Mouse (Mus musculus) NIH3T3 (cell line): ENCODE data around the gene Scnn1g.

Source experiments
- DNase-seq: peaks from one replicate; pipeline ENCODE4 v3.0.0-alpha.2; 2012; ENCODE audit warnings: low read depth

Scnn1g gene

DNA sequence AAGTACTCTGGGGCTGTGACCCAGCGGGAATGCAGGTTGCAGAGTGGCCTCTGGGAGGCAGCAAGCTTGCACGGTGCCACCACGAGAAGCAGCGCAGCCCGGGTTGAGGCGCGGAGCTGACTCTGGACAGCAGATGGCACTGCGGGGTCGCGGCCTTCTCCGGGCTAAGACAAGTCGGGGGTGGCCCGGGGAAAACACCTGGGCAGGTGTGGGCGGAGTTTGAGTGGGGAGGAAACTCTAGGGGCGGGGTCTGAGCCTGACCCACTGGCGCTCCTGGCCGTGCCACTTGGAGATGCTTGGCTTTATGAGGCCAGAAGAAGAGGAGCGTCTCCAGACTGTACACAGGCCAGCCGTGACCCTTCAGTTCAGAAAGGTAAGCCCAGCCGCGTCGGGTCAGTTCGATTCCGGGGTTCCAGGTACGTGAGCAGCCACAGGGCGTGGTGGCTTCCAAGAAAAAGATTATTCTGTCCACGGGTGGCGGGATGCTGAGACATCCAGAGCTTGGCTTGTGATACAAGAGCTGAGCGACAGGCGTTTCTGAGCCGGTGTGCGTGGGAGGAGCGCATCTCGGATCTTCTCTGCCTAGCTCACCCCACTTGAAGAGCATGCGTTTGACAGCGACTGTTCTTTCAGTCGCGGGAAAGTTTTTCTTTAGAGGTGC lies at the start of gene Scnn1g:
Gene Scnn1g (plus strand): TSS at position 309 of the 661 bp plus-strand sequence.
- peak; percentile 82 for DNase-seq

DNA sequence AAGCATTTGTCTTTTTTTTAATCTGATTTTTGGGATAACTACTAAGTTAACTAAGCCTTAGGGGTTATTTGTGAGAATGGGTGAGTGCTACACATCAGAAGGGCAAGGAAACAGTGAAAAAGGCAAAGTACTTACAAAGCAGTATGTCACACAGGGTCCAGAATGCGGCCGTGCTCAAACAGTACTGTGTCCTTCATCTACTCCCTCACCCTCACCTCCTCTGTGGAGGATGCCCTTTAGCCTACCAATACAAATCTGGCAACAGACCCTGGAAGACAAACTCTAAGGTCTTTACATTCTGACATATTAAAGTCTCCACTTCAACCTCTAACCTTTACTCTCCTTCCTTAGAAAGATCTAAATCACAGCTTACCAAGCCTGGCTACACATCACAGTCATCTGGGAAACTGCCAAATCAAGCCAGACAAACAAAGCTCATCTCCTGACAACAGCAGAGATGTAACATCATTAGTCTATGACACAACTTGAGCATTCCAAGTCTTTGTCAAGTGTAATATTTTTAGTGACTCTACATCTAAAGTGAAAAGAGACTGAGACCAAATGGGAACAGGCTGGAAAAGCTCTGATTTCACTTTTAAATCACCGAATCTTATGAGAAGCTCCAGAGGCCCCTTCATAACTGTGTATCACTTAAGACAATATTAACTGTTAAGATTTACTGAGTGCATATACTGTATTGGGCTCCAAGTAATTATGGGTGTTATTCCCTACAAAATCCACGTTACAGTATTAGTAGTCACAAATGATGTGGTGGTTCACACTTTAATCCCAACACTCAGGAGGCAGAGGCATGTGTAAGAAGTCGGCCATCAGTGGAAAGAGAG lies 48.9 kb upstream of the Scnn1g start:
- DNase-seq, result no peak

DNA sequence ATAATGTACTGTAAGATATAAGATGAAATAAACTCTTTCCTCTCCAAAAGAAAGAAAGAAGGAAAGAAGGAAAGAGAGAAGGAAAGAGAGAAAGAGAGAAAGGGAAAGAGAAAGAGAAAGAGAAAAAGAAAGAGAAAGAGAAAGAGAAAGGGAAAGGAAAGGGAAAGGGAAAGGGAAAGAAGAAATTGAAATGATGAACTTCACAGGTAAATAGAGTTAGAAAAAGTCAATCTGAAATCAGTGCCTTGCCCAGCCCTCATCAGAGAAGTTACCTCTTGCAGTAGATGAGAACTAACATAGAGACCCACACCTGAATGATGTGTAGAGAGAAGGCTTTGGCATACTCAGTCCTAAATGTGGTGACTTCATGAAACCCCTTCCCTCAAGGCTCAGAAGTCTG lies 44.9 kb upstream of the Scnn1g start:
- no peak for DNase-seq

DNA sequence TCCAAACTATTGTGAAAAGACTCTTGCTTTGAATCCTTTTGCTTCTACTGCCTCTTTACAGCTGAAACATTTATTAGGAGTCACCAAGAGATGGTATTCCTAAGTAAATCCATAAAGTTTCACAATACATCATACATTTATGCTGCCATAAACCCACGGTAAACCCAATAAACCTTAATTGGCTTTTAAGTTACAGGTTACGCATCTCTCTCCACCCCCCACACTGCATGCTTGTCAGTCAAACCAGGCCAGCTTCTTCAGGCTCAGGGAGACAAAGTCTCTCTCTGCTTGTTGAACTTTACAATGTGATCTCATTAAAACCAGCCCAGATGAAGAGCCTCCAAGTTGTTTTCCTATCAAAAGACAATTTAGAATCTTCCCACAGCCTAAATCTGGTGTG lies 42.5 kb upstream of the Scnn1g start:
- no peak for DNase-seq

DNA sequence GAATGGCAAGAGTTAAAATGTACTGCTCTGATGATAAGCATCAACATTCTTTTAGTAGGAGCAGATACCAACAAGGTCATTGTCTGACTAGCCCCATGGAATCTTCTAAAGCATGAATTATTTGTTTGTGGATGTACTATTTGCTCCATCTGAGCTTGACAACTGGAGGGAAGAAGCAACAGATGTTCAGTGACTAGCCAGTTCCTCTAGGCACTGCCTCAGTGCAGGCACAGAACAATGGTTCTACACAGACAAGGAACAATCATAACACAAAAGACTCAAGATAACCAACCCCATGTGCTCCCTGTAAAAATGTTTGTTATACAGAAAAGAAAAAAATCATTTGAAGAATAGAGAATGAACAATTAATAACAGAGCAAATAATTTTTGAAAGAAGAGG lies 37.1 kb upstream of the Scnn1g start:
- DNase-seq, result no peak

DNA sequence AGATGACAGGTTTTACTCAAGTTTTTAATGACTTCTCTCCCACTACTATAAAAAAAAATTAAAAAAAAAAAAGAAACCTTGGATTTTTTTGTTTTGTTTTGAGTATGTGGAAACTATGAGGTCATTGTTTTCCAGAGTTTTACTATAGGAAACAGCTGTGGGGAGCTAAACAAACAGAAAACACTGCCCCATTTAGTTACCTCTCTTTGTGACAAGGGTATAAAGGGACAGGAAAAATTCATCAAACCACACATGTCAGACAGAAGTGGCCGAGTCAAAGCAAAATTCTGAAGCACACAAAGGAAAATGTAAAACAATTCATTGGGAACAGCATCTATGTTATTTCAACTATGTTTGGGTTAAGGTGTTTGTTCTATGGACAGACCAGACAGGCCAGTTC lies 36.7 kb upstream of the Scnn1g start:
- no peak for DNase-seq

DNA sequence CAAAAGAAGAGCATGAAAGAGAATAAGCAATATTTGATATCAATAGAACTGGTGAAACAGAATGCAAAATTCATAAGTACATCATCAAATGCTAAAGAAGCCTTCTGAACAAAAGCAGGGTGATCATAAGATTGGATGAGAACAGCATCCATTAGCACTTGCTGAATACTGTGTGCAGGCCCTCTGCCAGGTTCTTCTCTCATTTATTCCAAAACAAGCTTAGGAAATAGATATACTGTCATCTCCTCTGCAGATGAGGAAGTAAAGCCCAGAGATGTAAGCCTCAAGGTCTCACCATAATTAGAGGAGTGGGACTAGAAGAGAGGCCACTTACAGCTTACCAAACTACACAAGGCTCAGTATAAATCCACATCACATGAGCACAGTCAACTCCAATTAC lies 35.1 kb upstream of the Scnn1g start:
- no peak for DNase-seq

DNA sequence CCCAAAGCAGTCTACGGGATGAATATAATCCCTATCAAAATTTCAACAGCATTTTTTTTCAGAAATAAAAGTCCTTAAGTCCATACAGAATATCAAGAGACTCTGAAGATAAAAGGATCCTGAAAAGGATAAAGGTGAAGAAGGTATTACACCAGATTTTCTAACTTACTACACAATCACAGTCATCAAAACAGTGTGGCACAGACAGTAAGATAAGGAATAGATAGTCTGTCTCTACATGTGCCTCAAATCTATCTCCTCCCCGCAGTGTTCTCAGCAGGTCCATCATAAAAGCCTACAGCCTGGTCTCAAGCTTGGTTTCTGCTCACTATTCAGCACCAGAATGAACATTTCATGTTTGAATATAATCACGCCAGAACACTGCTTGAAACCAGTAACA lies 33.8 kb upstream of the Scnn1g start:
- no peak for DNase-seq

DNA sequence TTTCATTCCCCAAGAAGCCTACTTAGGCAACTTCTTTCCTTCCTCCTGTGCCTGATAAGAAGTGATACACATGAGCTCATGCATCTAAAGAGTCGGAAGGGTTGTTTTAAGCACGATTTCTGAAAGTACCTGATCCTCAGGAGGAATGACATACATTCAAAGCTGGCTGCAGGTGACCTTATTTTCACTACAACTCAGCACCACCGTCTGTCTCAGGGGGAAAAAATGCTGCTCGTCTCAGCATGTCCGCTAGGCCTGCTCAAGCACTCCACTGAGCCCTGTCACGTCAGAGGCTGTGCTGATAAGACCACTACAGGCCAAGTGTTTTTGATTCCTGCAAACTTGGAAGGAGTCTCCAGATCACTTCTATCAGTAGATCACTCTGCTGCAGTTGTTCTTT lies 32.3 kb upstream of the Scnn1g start:
- DNase-seq, result no peak

DNA sequence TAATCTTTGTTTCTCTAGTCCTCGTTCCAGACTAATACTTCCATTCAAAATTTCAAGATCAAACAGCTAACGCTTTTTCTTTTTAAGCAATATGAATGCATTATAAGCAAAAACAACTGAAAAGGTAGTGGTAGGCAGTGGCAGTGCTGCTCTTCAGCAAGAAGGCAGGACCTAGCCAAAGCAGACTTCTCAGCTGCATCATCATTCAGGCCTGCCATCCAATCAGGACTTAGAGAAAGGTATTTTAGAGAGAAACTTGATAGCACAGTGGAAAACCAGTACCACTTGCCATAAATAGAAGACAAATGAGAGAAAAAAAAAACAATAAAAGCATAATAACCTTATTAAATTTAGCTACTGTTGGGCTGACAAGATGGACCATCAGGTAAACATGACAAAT lies 29.2 kb upstream of the Scnn1g start:
- peak; percentile 40 for DNase-seq

DNA sequence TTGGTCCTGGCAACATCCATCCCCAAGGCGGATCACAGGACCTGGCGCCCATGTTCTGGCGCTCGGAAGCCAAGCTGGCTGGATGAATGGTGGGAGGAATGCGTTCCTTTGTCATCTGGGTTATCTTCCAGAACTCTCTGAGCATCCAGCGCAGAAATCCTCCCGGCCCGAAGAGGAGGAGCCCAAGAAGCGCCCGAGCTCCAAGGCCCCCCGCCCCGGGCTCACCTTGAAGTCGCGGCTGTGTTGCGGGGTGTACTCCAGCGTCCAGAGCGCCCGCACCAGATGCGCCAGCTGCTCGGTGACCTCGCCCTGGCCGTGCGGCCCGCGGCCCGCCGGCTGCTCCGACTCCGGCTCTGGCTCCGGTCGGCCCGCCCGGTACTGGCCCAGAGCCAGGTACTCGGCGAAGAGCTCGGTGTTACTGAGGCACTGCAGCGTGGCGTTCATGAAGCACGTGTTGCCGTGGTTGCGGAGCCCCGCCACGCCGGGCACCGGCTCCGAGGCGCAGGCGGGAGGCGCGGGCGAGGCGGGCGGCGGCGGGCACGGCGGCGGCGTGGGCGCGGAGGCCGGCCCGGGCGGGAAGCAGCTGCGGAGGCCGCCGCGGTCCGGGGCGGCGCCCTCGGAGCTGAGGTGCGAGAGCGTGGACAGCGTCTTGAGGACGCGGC lies 27.7 kb upstream of the Scnn1g start:
- peak; percentile 55 for DNase-seq

DNA sequence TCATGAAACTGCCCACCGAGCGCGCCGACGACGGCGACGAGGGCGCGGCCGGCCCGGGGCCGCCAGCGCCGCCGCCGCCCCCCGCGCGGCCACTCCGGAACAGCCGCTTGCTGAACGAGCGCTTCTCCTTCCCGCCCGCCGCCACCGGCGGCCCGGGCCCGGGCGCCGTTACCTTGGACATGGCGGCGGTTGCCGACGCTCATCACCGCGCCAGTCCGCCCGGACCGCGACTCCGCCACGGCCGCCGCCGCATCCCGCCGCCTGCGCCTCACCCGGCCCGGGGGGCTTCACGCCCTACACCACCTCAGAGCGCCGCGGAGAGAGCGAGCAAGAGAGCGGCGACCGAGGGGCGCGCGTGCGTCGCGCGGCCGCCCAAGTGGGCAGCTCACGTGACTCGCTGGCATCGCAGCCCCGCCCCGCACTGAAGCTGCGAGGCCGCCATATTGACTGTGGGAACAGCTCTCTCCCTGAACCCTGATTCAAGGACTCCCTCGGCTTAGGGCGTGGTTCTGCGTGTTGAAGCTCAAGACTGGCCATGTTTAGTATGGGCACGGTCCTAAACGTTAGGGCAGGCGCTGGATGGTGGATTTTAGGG lies 27.1 kb upstream of the Scnn1g start, which contains the start of gene Usp31:
Gene Usp31 (minus strand): TSS at position 181 of the 595 bp plus-strand sequence.
- DNase-seq, result peak; percentile 95

DNA sequence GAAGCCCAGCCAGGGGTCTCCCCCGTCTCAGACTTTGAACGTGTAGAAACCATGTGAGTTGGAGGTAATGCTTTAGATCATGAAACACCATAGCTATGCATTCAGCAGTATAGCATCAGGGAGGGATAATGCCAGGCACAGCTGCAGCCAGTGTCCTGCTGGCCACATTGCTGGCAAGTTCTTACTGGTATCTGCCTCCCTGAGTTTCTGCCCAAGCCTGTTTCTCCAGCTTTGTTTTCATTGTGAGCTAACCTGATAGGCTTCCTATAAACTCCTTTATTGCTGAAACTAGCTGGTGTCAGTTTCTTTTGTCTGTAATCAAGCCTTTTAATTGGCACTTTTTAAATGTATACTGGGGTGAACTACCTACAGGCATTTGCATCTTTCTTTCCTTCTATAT lies 23.1 kb upstream of the Scnn1g start:
- DNase-seq, result no peak

DNA sequence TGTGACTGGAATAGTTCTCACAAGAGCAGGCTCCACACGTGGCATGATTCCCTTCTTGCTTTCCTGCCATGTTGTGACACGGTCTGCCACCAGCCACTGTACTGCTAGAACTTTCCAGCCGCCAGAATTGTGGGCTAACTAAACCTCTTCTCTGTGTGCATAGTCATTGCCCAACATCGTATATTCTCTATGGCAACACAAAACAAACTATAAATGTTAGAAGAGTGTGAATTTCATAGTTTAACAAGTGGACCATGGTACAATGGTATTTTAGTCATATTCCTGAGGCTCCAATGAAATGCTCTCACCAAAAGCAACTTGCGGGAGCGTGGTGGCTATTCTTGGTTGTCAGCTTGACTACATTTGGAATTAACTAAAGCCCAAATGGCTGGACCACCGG lies 17.2 kb upstream of the Scnn1g start:
- no peak for DNase-seq

DNA sequence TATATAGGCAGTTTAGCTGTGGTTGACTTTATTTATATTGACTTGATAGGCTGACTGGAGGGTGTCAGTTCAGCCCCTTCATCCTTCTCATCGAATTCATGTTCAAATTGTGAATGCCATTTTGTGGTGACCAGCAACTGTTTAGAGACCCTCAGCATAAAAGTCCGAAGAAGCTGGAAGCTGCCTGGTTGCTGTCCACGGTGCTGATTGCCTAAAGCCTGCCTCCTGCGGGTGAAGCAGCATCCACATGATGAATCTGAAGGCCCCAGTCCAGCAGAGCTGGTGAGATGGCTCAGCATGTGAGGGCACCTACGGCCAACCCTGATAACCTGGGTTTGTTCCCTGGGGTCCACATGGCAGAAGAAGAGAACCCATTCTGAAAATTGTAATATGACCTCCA lies 4.1 kb upstream of the Scnn1g start:
- DNase-seq, result peak; percentile 72

DNA sequence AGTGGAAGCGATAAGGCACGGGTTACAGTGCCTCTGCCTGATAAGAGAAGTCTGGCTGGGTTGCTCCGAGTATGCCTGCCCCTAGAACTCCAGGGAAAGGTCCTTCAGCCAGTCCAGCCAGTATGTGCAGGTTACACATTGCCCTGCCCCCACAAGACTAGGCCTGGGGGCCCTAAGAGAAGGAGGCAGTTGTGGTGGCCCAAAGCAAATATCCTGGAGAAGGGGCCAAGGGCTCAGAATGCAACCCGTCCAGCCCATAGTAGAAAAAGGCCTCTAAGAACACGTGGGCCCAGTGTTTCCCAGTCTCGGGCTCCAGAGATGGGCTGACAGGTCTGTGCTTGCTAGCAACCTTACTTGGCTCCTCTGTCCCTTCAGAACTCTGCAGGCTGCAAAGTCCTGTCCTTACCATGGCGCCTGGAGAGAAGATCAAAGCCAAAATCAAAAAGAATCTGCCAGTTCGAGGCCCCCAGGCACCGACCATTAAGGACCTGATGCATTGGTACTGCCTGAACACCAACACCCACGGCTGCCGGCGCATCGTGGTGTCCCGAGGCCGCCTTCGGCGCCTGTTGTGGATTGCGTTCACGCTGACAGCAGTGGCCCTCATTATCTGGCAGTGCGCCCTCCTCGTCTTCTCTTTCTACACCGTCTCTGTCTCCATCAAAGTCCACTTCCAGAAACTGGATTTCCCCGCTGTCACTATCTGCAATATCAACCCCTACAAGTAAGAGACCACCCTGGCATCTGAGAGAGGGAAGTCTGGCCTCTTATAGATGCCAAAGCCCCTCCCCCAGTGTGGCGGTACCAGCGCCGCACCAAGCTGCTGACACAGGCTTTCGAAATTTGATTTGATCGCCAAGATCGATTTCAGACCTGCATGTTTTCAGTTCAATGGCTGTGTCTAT lies 3.5 kb downstream of the Scnn1g start:
- DNase-seq, result no peak

DNA sequence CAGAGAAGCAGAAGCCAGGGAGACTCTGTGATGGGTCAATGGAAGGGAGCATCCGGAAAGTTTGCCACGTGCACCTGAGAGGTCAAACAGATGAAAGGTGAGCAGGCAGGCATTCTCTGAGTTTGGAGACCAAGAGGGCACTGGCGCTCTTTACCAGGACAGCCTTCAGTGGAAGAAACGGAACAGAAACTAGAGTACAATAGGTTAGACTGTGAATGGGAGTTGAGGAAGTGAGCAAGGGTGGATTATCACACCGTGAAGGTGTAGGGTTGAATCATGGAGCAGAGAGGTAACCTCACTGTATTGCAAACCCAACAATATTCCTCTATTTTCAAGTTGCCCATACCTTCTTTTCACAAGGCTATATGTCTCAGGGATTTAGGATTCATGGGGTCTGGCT lies 16.0 kb downstream of the Scnn1g start:
- DNase-seq, result no peak

DNA sequence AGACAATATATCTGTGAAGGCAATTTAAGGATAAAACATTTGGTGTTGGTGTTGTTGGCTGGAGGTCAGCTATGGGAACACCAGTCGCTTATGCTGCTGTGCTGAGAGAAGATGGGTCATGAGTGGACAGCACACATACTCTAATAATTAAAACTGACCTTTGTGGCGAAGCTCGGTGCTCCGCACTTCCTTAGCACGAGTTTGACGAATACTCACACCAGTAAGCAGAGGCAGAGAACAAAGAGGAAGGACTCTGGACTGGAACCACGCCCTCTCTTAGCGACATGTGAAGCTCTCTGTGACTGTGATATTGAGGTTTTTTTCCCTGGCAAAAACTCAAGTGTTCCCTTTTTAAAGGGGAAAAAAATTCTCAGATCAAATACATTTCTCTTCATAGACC lies 20.5 kb downstream of the Scnn1g start:
- no peak for DNase-seq

DNA sequence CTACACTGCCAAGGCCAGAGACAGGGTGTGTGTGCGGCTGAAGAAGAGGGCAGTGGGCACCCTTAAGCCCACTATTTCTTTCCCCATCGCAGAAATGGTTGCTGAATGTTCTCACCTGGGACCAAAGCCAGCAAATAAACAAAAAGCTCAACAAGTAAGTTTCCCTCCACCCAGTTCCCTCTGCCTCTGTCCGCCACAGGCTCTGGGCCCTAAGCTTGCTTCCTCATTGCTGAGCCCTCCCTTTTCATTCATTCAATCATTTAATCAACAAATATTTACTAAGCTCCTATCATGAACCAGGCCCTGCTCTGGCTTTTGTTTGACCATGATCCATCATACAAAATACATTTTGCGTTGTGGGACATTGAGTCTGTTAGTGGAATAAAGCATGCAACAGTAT lies 29.0 kb downstream of the Scnn1g start:
- no peak for DNase-seq

DNA sequence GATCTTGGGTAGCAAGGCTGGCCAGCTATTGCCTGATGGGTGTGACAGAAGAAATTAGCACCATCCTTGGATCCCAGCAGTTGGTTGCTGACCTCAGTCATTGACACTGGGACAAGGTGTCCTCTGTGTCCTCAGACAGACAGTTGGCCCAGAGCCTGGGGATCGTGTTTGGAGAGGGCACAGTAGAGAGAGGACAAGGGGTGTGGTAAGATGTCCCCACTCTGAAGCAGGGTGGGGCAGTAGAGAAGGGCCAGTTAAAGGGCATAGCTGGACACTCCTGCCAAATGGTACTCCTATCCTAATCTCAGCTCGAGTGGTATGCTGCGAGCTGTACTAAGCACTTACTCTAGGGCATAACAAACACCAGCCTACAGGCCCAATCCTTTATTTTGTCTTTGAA lies 33.6 kb downstream of the Scnn1g start:
- no peak for DNase-seq

DNA sequence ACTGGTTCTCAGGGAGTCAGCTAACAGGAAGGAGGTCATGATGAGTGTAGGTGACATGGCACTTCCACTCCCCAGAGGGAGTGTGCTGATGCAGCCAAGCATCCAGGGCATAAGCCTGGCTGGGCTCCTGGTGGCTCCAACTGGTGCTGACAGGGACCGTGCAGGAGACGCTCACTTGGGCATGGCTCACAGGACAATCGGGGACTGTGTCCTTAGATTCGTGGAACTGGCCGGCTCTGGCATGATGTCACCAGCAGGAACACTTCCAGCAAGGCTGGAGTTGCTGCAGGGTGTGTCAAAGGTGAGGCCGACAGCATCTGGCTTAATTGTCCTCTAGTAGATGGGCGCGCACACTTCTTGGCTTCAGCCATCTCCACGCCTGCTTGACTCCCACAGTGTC lies 34.7 kb downstream of the Scnn1g start:
- DNase-seq, result no peak

DNA sequence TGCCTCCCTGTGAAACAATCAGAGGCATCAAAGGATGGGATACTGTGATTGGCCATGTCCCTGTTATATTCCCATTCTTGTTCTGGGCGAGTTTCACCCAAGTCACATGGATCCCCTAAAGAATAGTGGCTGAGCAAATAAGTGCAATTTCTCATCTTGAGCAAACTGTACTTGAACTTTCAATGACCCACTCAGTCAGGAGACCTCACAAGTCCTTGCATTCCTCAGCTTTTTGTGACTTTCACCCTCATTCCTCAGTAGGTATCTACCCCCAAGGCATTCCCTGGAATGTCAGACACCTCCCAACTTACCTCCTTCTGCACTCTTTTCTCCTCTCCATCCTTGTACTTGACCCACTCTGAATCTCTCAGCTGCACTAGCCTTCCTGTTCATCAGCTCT lies 44.3 kb downstream of the Scnn1g start:
- no peak for DNase-seq
